Comparison of ENCODE assay signal across 9 mouse cellular contexts in the genomic region with DNA sequence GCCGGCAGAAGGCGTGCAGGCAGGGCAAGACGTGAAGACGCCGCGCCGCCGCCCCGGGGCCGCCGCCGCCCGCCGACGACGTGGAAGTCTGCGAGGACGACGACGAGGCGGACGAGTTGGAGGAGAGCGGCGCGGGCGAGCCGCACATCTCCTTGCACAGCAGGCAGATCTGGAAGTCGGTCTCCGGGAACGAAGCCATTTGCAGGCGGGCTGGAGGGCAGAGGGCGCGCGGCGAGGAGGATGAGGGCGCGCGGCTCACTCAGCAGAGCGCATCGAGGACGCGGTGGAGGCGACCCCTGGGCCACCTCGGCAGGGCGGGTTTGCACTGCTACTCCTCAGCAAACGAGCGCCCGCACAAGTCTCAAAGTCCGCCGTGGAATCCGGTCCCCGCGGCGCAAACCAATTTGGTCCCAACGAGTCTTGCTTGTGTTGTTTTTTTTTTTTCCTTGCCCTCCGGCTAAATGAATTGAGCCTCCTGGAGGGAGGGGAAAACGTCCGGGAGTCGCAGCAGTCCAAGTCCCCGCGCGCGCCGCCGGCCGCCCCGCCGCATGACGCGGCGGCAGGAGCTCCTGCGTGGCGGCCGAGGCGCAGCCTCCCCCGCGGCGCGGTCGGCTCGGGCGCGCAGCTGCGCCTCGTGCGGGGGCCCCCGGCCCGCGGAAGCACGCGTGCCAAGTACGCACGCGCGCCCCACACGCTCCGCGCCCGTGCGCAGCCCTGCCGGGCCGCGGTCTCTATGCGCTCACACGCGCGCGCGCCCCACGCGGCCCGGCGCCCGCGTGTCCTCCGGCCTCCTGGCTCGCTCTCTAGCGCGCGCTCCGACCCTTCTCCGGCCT. TPM values are rescaled to one million over a fixed set of nuclear protein-coding genes. Genes with fewer than 3 reads are reported as not detected.
A peak's percentile ranks its signal among the peaks of the same experiment; 100 is the strongest.
DNase-seq lines count a peak whose midpoint lies in the region; ATAC-seq and TF ChIP-seq lines count a peak whose summit lies in the region.
"Had no signal": no experiment of that assay in that cellular context is flagged by ENCODE, and none has a peak within 500 bp of the region (broad histone marks: within the 10 kb centered on the region; RNA-seq: fewer than 3 reads in every experiment).

No protein-coding gene starts in this region.

- no peak for TF ChIP-seq CTCF in brain, embryonic 14.5 days (IDR thresholded peaks at IDR 0.05; ENCODE audit: borderline replicate concordance, extremely low read depth, insufficient read depth, insufficient read length)

- no peak for DNase-seq in kidney, postnatal 14 days
- peak; percentile 52 for DNase-seq in brain, embryonic 14.5 days (ENCODE audit: low read depth)
- DNase-seq in liver, embryonic 11.5 days (ENCODE audit: low spot score), result peak; percentile 67
- DNase-seq in right cerebral cortex, postnatal 4 days, result peak; percentile 27
- no peak for DNase-seq in natural killer cell, adult 2 months (ENCODE audit: low spot score in 2 of 2)
- DNase-seq in gastrocnemius, postnatal 25 days, result no peak

- peak overlapping the region; percentile 87 for H3K27ac ChIP-seq in kidney, embryonic 15.5 days
- H3K27ac ChIP-seq in forebrain, embryonic 16.5 days (ENCODE audit: low read length), result no peak overlapping the region
- H3K27ac ChIP-seq in liver, embryonic 11.5 days (ENCODE audit: low read depth, low read length), result peak overlapping the region; percentile 88

- no peaks in the 10 kb centered on the region for H3K36me3 ChIP-seq in kidney, embryonic 15.5 days
- no peaks in the 10 kb centered on the region for H3K36me3 ChIP-seq in forebrain, embryonic 16.5 days (ENCODE audit: control insufficient read depth, insufficient read depth)
- no peaks in the 10 kb centered on the region for H3K36me3 ChIP-seq in liver, embryonic 11.5 days (ENCODE audit: control insufficient read depth, insufficient read depth, low read length)

- peak; percentile 44 for ATAC-seq in kidney, embryonic 15.5 days (replicated peaks; ENCODE audit: low FRiP score)
- ATAC-seq in forebrain, embryonic 16.5 days, result peak; percentile 84
- no peak for ATAC-seq in liver, embryonic 11.5 days (replicated peaks; ENCODE audit: low FRiP score)

- H3K4me3 ChIP-seq in kidney, embryonic 15.5 days (replicated peaks), result peak overlapping the region; percentile 72
- peak overlapping the region; percentile 59 for H3K4me3 ChIP-seq in forebrain, embryonic 16.5 days (replicated peaks; ENCODE audit: low read length)
- peak overlapping the region; percentile 67 for H3K4me3 ChIP-seq in liver, embryonic 11.5 days (ENCODE audit: low read depth, low read length)

- peak overlapping the region; percentile 66 for H3K9ac ChIP-seq in kidney, embryonic 15.5 days
- H3K9ac ChIP-seq in forebrain, embryonic 16.5 days (replicated peaks; ENCODE audit: low read depth, low read length), result peak overlapping the region; percentile 61
- peak overlapping the region; percentile 70 for H3K9ac ChIP-seq in liver, embryonic 11.5 days (ENCODE audit: low read depth, low read length)

- WGBS in kidney, embryonic 15.5 days, result under 1% methylated on average over 122 of the region's 122 CpGs
- under 1% methylated on average over 115 of the region's 122 CpGs for WGBS in forebrain, embryonic 16.5 days
- WGBS in liver, embryonic 11.5 days, result under 1% methylated on average over 118 of the region's 122 CpGs

- H3K4me1 ChIP-seq in kidney, embryonic 15.5 days, result peaks cover 55% of the 10 kb centered on the region
- peaks cover 28% of the 10 kb centered on the region for H3K4me1 ChIP-seq in forebrain, embryonic 16.5 days (replicated peaks; ENCODE audit: control insufficient read depth, insufficient read depth, low read length)
- peaks cover 13% of the 10 kb centered on the region for H3K4me1 ChIP-seq in liver, embryonic 11.5 days (replicated peaks; ENCODE audit: control insufficient read depth, insufficient read depth, low read length)

- no peaks in the 10 kb centered on the region for H3K9me3 ChIP-seq in kidney, embryonic 15.5 days (replicated peaks)
- no peaks in the 10 kb centered on the region for H3K9me3 ChIP-seq in forebrain, embryonic 16.5 days (ENCODE audit: control insufficient read depth, low read length)
- H3K9me3 ChIP-seq in liver, embryonic 11.5 days (ENCODE audit: control insufficient read depth, low read length), result no peaks in the 10 kb centered on the region

- TF ChIP-seq POLR2A in brain, embryonic 14.5 days (IDR thresholded peaks at IDR 0.05; ENCODE audit: borderline replicate concordance, extremely low read depth, insufficient read depth, insufficient read length, poor library complexity, severe bottlenecking), result 0 out of 2 replicates have a peak, but pooled peaks have one; percentile 20

- peaks cover 50% of the 10 kb centered on the region for H3K27me3 ChIP-seq in kidney, embryonic 15.5 days
- H3K27me3 ChIP-seq in forebrain, embryonic 16.5 days (replicated peaks; ENCODE audit: control insufficient read depth, insufficient read depth, low read length), result peaks cover 70% of the 10 kb centered on the region
- H3K27me3 ChIP-seq in liver, embryonic 11.5 days (replicated peaks; ENCODE audit: control insufficient read depth, insufficient read depth, low read length), result peaks cover 60% of the 10 kb centered on the region

- peak overlapping the region; percentile 97 for H3K4me2 ChIP-seq in kidney, embryonic 15.5 days
- peak overlapping the region; percentile 81 for H3K4me2 ChIP-seq in forebrain, embryonic 16.5 days (ENCODE audit: low read length)
- H3K4me2 ChIP-seq in liver, embryonic 11.5 days, result peak overlapping the region; percentile 76

RNA-seq across cellular contexts. Expression of a gene that starts 1.0 kb away (rescaled TPM):
- 0.87 and 1.00 TPM in 2 replicates for polyA plus RNA-seq in kidney, embryonic 15.5 days (2015; fragmentation: Nextera tagmentation; extraction: Ambion mirVana)
- 0.13 and 0.31 TPM in 2 replicates for polyA plus RNA-seq in brain, embryonic 14.5 days (2012; rRNA removed)
- 0.12 and 0.13 TPM in 2 replicates for polyA plus RNA-seq in forebrain, embryonic 16.5 days (2015; fragmentation: Nextera tagmentation; extraction: Ambion mirVana)
- 2.6 and 3.1 TPM in 2 replicates for polyA plus RNA-seq in liver, embryonic 11.5 days (2014; fragmentation: Nextera tagmentation; extraction: Ambion mirVana)
- not detected for total RNA-seq in gastrocnemius, postnatal 25 days (2021)
- total RNA-seq: neutrophil, adult 5-6 weeks had no signal

RNA-seq across cellular contexts. Expression of a gene that starts 47.6 kb away (rescaled TPM):
- polyA plus RNA-seq in kidney, embryonic 15.5 days (2015; fragmentation: Nextera tagmentation; extraction: Ambion mirVana), result 0.58 and 0.62 TPM in 2 replicates
- polyA plus RNA-seq in brain, embryonic 14.5 days (2012; rRNA removed), result not detected in 2 replicates
- polyA plus RNA-seq in forebrain, embryonic 16.5 days (2015; fragmentation: Nextera tagmentation; extraction: Ambion mirVana), result not detected in 2 replicates
- 0.30 TPM in 1 of 2 replicates, not detected in the other for polyA plus RNA-seq in liver, embryonic 11.5 days (2014; fragmentation: Nextera tagmentation; extraction: Ambion mirVana)
- total RNA-seq in gastrocnemius, postnatal 25 days (2021), result not detected
- total RNA-seq: neutrophil, adult 5-6 weeks had no signal

RNA-seq across cellular contexts. Expression of a gene that starts 58.4 kb away (rescaled TPM):
- polyA plus RNA-seq in kidney, embryonic 15.5 days (2015; fragmentation: Nextera tagmentation; extraction: Ambion mirVana), result 0.55 and 0.78 TPM in 2 replicates
- 0.05 TPM in 1 of 2 replicates, not detected in the other for polyA plus RNA-seq in brain, embryonic 14.5 days (2012; rRNA removed)
- not detected in 2 replicates for polyA plus RNA-seq in forebrain, embryonic 16.5 days (2015; fragmentation: Nextera tagmentation; extraction: Ambion mirVana)
- not detected in 2 replicates for polyA plus RNA-seq in liver, embryonic 11.5 days (2014; fragmentation: Nextera tagmentation; extraction: Ambion mirVana)
- not detected for total RNA-seq in gastrocnemius, postnatal 25 days (2021)
- total RNA-seq: neutrophil, adult 5-6 weeks had no signal

Comparison
In these comparisons a context has a peak if more than half of its experiments do, and no peak if none do; other contexts are left out.
1. DNase-seq: peak in brain, embryonic 14.5 days (single experiment), liver, embryonic 11.5 days (single experiment) and right cerebral cortex, postnatal 4 days (single experiment); none in kidney, postnatal 14 days (single experiment), natural killer cell, adult 2 months (0 of 2) and gastrocnemius, postnatal 25 days (single experiment).
2. Peak in every context shown above with its lines, with median percentiles within 50 percentile points of each other: H3K4me2 ChIP-seq, H3K4me3 ChIP-seq and H3K9ac ChIP-seq.